In genomic region chr15:88544216-88544615, GRCm38 (mm10) we compare ENCODE assay signal across 26 mouse cellular contexts. TPM values are rescaled to one million over a fixed set of nuclear protein-coding genes. Genes with fewer than 3 reads are reported as not detected.
DNase-seq lines count a peak whose midpoint lies in the region; ATAC-seq and TF ChIP-seq lines count a peak whose summit lies in the region.
"Had no signal": no experiment of that assay in that cellular context is flagged by ENCODE, and none has a peak within 500 bp of the region (broad histone marks: within the 10 kb centered on the region; RNA-seq: fewer than 3 reads in every experiment).

No protein-coding gene starts in this region.

- WGBS in midbrain, postnatal 0 days, result 80% methylated on average over 5 of the region's 5 CpGs
- WGBS in midbrain, embryonic 16.5 days, result 73% methylated on average over 5 of the region's 5 CpGs
- 79% methylated on average over 5 of the region's 5 CpGs for WGBS in heart, embryonic 11.5 days (ENCODE audit: insufficient replicate concordance)

- ATAC-seq in midbrain, postnatal 0 days (ENCODE audit: low FRiP score), result no peak
- no peak for ATAC-seq in midbrain, embryonic 16.5 days
- no peak for ATAC-seq in heart, embryonic 11.5 days (replicated peaks; ENCODE audit: insufficient number of reproducible peaks, low FRiP score, low TSS enrichment)
- ATAC-seq: activated CD4-positive, CD25-positive, alpha-beta regulatory T cell, adult 4 months; forebrain, embryonic 16.5 days; hindbrain, embryonic 16.5 days; Patski had no signal

- H3K27ac ChIP-seq in midbrain, postnatal 0 days (ENCODE audit: low read depth, low read length), result no peak overlapping the region
- H3K27ac ChIP-seq in midbrain, embryonic 16.5 days (ENCODE audit: low read length), result no peak overlapping the region
- H3K27ac ChIP-seq in heart, embryonic 11.5 days (ENCODE audit: low read depth, low read length), result no peak overlapping the region
- H3K27ac ChIP-seq: embryonic facial prominence, embryonic 13.5 days; forebrain, embryonic 12.5 days; heart, adult 2 months; heart, embryonic 13.5 days; hindbrain, embryonic 12.5 days had no signal

- H3K27me3 ChIP-seq in midbrain, postnatal 0 days (ENCODE audit: insufficient read depth, low read length), result no peaks in the 10 kb centered on the region
- H3K27me3 ChIP-seq in midbrain, embryonic 16.5 days (ENCODE audit: control insufficient read depth, insufficient read depth, low read depth, low read length), result no peaks in the 10 kb centered on the region
- H3K27me3 ChIP-seq in heart, embryonic 11.5 days (ENCODE audit: control insufficient read depth, insufficient read depth, low read length), result peaks cover 4% of the 10 kb centered on the region; the same call in 1 of the 2 replicates
- H3K27me3 ChIP-seq: embryonic facial prominence, embryonic 13.5 days; forebrain, embryonic 12.5 days; heart, embryonic 13.5 days; hindbrain, embryonic 12.5 days; Patski had no signal

- H3K4me3 ChIP-seq in midbrain, postnatal 0 days (ENCODE audit: low read depth, low read length), result no peak overlapping the region
- no peak overlapping the region for H3K4me3 ChIP-seq in midbrain, embryonic 16.5 days (ENCODE audit: low read depth, low read length)
- H3K4me3 ChIP-seq in heart, embryonic 11.5 days (ENCODE audit: low read depth, low read length), result no peak overlapping the region
- H3K4me3 ChIP-seq: embryonic facial prominence, embryonic 13.5 days; forebrain, embryonic 12.5 days; heart, adult 2 months; heart, embryonic 13.5 days; hindbrain, embryonic 12.5 days had no signal

- H3K36me3 ChIP-seq in midbrain, postnatal 0 days (ENCODE audit: insufficient read depth, low read length), result no peaks in the 10 kb centered on the region
- no peaks in the 10 kb centered on the region for H3K36me3 ChIP-seq in midbrain, embryonic 16.5 days (ENCODE audit: control insufficient read depth, insufficient read depth, low read length)
- no peaks in the 10 kb centered on the region for H3K36me3 ChIP-seq in heart, embryonic 11.5 days (ENCODE audit: control insufficient read depth, insufficient read depth, low read length)
- H3K36me3 ChIP-seq: embryonic facial prominence, embryonic 13.5 days; forebrain, embryonic 12.5 days; heart, embryonic 13.5 days; hindbrain, embryonic 12.5 days had no signal

- DNase-seq in midbrain, postnatal 0 days (ENCODE audit: low spot score), result peak; percentile 59
- peak; percentile 82 to 83 for DNase-seq in cerebellum, adult 18-20 months
- DNase-seq in cerebellum, adult 9-11 months, result peak; percentile 91
- peak; percentile 80 to 87 for DNase-seq in cerebellum, postnatal 36 days
- DNase-seq in liver, result no peak
- DNase-seq in thymus, postnatal 4 days, result no peak
- DNase-seq: adrenal gland, postnatal 14 days; gastrocnemius, postnatal 14 days; heart, adult 2 months; heart, postnatal 36 days; kidney, adult 11 months had no signal

- no peak overlapping the region for H3K9ac ChIP-seq in midbrain, postnatal 0 days (replicated peaks; ENCODE audit: low read length, poor library complexity, severe bottlenecking)
- H3K9ac ChIP-seq in midbrain, embryonic 16.5 days (ENCODE audit: low read depth, low read length), result no peak overlapping the region
- no peak overlapping the region for H3K9ac ChIP-seq in heart, embryonic 11.5 days (ENCODE audit: low read depth, low read length)
- H3K9ac ChIP-seq: embryonic facial prominence, embryonic 13.5 days; forebrain, embryonic 12.5 days; heart, embryonic 13.5 days; hindbrain, embryonic 12.5 days had no signal

- H3K4me1 ChIP-seq in midbrain, postnatal 0 days (ENCODE audit: insufficient read depth, low read length), result no peaks in the 10 kb centered on the region
- no peaks in the 10 kb centered on the region for H3K4me1 ChIP-seq in midbrain, embryonic 16.5 days (ENCODE audit: control insufficient read depth, insufficient read depth, low read length)
- H3K4me1 ChIP-seq in heart, embryonic 11.5 days (ENCODE audit: control insufficient read depth, insufficient read depth, low read length), result no peaks in the 10 kb centered on the region
- H3K4me1 ChIP-seq: embryonic facial prominence, embryonic 13.5 days; heart, embryonic 13.5 days; hindbrain, embryonic 12.5 days had no signal

- TF ChIP-seq CTCF in midbrain, postnatal 0 days (IDR thresholded peaks at IDR 0.05), result no peak

- H3K4me2 ChIP-seq in midbrain, postnatal 0 days (ENCODE audit: low read depth, low read length, poor library complexity, severe bottlenecking), result no peak overlapping the region
- H3K4me2 ChIP-seq in midbrain, embryonic 16.5 days (ENCODE audit: low read length), result no peak overlapping the region
- H3K4me2 ChIP-seq in heart, embryonic 11.5 days, result no peak overlapping the region
- H3K4me2 ChIP-seq: embryonic facial prominence, embryonic 13.5 days; forebrain, embryonic 12.5 days; heart, embryonic 13.5 days; hindbrain, embryonic 12.5 days had no signal

- 0 out of 2 replicates have a peak, but pooled peaks cover 3% of the 10 kb centered on the region for H3K9me3 ChIP-seq in midbrain, postnatal 0 days (ENCODE audit: low read length)
- H3K9me3 ChIP-seq in midbrain, embryonic 16.5 days (replicated peaks; ENCODE audit: control insufficient read depth, low read length, poor library complexity, severe bottlenecking), result no peaks in the 10 kb centered on the region
- no peaks in the 10 kb centered on the region for H3K9me3 ChIP-seq in heart, embryonic 11.5 days (replicated peaks; ENCODE audit: control insufficient read depth, low read length)
- H3K9me3 ChIP-seq: embryonic facial prominence, embryonic 13.5 days; forebrain, embryonic 12.5 days had no signal

RNA-seq across cellular contexts. Expression of gene Zdhhc25, which starts 55.9 kb away (rescaled TPM):
- not detected in 2 replicates for total RNA-seq in midbrain, postnatal 0 days (2014; rRNA removed)
- not detected in 2 replicates for polyA plus RNA-seq in midbrain, postnatal 0 days (2015; fragmentation: Nextera tagmentation; extraction: Ambion mirVana)
- polyA plus RNA-seq in midbrain, embryonic 16.5 days (2015; fragmentation: Nextera tagmentation; extraction: Ambion mirVana), result not detected in 2 replicates
- not detected in 2 replicates for polyA plus RNA-seq in heart, embryonic 11.5 days (2014; fragmentation: Nextera tagmentation; extraction: Ambion mirVana)
- total RNA-seq: adrenal gland, adult 18-20 months; adrenal gland, postnatal 14 days; CH12.LX; gastrocnemius, postnatal 14 days; heart, adult 2 months; heart, postnatal 36 days had no signal
- polyA plus RNA-seq: activated CD4-positive, CD25-positive, alpha-beta regulatory T cell, adult 4 months; embryonic facial prominence, embryonic 13.5 days; forebrain, embryonic 12.5 days; forebrain, embryonic 16.5 days; frontal cortex, adult 2 months; heart, embryonic 13.5 days; heart, postnatal 0 days; hindbrain, embryonic 12.5 days; hindbrain, embryonic 16.5 days; intestine, embryonic 14.5 days; Patski had no signal

Comparison
In these comparisons a context has a peak if more than half of its experiments do, and no peak if none do; other contexts are left out.
1. DNase-seq: peak in midbrain, postnatal 0 days (single experiment), cerebellum, adult 18-20 months (2 of 2), cerebellum, adult 9-11 months (single experiment) and cerebellum, postnatal 36 days (2 of 2); none in liver (single experiment) and thymus, postnatal 4 days (single experiment).